Mouse (Mus musculus): ENCODE measurements around the gene Ttc38. TPM values are rescaled to one million over a fixed set of nuclear protein-coding genes. Genes with fewer than 3 reads are reported as not detected.

Ttc38 gene
- polyA plus RNA-seq, 1 experiment from 2014 or later = 3.0 TPM

DNA sequence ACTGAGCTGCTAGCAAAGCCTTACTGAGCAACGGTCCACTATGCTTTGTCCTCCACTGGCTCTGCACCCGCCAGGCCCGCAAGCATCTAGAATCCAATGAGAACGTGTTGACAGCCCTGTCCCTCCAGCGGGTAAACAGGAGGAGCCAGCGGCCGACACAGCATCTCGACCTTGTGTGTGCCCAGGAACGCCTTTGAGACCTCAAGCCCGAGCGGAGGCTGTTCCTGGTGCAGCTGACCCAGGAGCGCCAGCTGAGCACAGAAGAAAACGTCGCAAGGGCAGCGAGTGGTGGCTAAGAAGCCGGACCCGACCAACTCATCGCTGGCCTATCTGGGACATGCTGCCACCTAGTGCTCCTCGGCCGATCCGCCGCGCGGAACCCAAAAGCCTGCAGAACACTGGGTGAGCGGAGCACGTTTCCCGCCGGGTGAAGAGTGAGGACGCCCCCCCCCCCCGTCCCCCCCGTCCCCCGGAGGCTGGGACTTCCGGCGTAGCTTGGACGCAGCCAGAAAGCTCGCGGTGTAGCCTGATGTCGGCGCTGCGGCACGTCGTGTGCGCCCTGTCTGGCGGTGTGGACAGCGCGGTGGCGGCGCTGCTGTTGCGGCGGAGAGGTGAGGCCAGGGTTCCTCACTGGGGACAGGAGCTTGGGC lies 46.9 kb downstream of the Ttc38 start, which contains the start of gene Trmu:
TSS of gene Trmu (plus strand) at position 465 of the 650 bp plus-strand sequence.
- no peaks in the 10 kb centered on the region for H3K9me3 ChIP-seq
- DNase-seq (ENCODE audit: low spot score) = peak; percentile 96
- H3K27me3 ChIP-seq (ENCODE audit: insufficient read depth, poor library complexity, severe bottlenecking) = no peaks in the 10 kb centered on the region
- WGBS = under 1% methylated on average over 50 of the region's 50 CpGs
- peaks cover 27% of the 10 kb centered on the region for H3K4me1 ChIP-seq (replicated peaks)
- H3K36me3 ChIP-seq = peaks cover 55% of the 10 kb centered on the region
- H3K27ac ChIP-seq = peak within 1 kb of the TSS; percentile 92
- H3K4me3 ChIP-seq = peak within 1 kb of the TSS; percentile 80

- peaks cover 55% of the 10 kb centered on the region for H3K36me3 ChIP-seq
- peak overlapping the region; percentile 92 for H3K27ac ChIP-seq
Observed at GRCm38 (mm10) chr15:85879498-85879895, 47.4 kb downstream of the Ttc38 start.

DNA sequence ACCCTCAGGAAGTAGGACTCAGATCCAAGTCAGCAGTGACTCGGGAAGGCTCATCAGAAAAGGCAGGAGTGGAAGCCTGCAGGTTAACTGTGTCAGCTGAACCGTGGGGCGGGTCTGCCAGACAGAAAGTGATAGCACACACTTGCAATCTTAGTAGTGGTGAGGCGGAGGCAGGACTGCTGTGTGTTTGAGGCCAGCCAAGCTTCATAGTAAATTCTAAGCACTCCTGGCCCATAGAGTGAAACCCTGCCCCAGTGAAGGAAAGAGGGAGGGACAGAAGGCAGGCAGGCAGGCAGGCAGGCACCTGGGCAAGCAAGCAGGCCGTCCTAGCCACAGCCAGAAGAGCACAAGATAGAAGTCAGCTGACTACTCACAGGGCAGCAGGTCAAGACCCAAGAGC lies 53.5 kb downstream of the Ttc38 start:
- Histone ChIP-seq H3K36me3 (peaks cover 66% of the 10 kb centered on the region), H3K4me1 (replicated peaks) (peaks cover 1% of the 10 kb centered on the region), H3K27me3 (ENCODE audit: insufficient read depth, poor library complexity, severe bottlenecking) (no peaks in the 10 kb centered on the region), H3K4me3 (no peak overlapping the region), H3K9me3 (no peaks in the 10 kb centered on the region), H3K27ac (no peak overlapping the region)
- WGBS = 92% methylated on average over 5 of the region's 5 CpGs
- no peak for DNase-seq (ENCODE audit: low spot score)

More at GRCm38 (mm10) chr15:85879498-85879895, 47.4 kb downstream of the Ttc38 start:
- Histone ChIP-seq H3K4me3 (peak overlapping the region; percentile 80), H3K9me3 (no peaks in the 10 kb centered on the region), H3K27me3 (ENCODE audit: insufficient read depth, poor library complexity, severe bottlenecking) (no peaks in the 10 kb centered on the region), H3K4me1 (replicated peaks) (peaks cover 27% of the 10 kb centered on the region)
- WGBS = 2% methylated on average over 18 of the region's 18 CpGs
- DNase-seq (ENCODE audit: low spot score) = no peak

- no peak for DNase-seq (ENCODE audit: low spot score)
- peaks cover 81% of the 10 kb centered on the region for H3K36me3 ChIP-seq
- WGBS = 90% methylated on average over 4 of the region's 4 CpGs
- H3K27ac ChIP-seq = no peak overlapping the region
- H3K27me3 ChIP-seq (ENCODE audit: insufficient read depth, poor library complexity, severe bottlenecking) = no peaks in the 10 kb centered on the region
- no peak overlapping the region for H3K4me3 ChIP-seq
- H3K9me3 ChIP-seq = no peaks in the 10 kb centered on the region
- H3K4me1 ChIP-seq (replicated peaks) = 0 out of 2 replicates have a peak, but pooled peaks cover 4% of the 10 kb centered on the region
Observed at GRCm38 (mm10) chr15:85889235-85889634, 57.1 kb downstream of the Ttc38 start.

GRCm38 (mm10) chr15:85891971-85892370 lies 59.9 kb downstream of the Ttc38 start:
- H3K36me3 ChIP-seq = peaks cover 81% of the 10 kb centered on the region

GRCm38 (mm10) chr15:85892498-85893118 lies 60.5 kb downstream of the Ttc38 start:
- 0 out of 2 replicates have a peak, but pooled peaks cover 4% of the 10 kb centered on the region for H3K4me1 ChIP-seq (replicated peaks)
- peaks cover 86% of the 10 kb centered on the region for H3K36me3 ChIP-seq
- no peak overlapping the region for H3K4me3 ChIP-seq
- no peak overlapping the region for H3K27ac ChIP-seq
- no peaks in the 10 kb centered on the region for H3K9me3 ChIP-seq
- no peak for DNase-seq (ENCODE audit: low spot score)
- no peaks in the 10 kb centered on the region for H3K27me3 ChIP-seq (ENCODE audit: insufficient read depth, poor library complexity, severe bottlenecking)
- 74% methylated on average over 13 of the region's 13 CpGs for WGBS

More at GRCm38 (mm10) chr15:85891971-85892370, 59.9 kb downstream of the Ttc38 start:
- H3K4me1 ChIP-seq (replicated peaks) = 0 out of 2 replicates have a peak, but pooled peaks cover 4% of the 10 kb centered on the region
- no peak overlapping the region for H3K4me3 ChIP-seq
- H3K27me3 ChIP-seq (ENCODE audit: insufficient read depth, poor library complexity, severe bottlenecking) = no peaks in the 10 kb centered on the region
- WGBS = 90% methylated on average over 10 of the region's 10 CpGs
- no peak overlapping the region for H3K27ac ChIP-seq
- H3K9me3 ChIP-seq = no peaks in the 10 kb centered on the region
- DNase-seq (ENCODE audit: low spot score) = no peak

GRCm38 (mm10) chr15:85893871-85894270 lies 61.8 kb downstream of the Ttc38 start:
- Histone ChIP-seq H3K9me3 (no peaks in the 10 kb centered on the region), H3K27ac (no peak overlapping the region), H3K4me1 (replicated peaks) (0 out of 2 replicates have a peak, but pooled peaks cover 4% of the 10 kb centered on the region), H3K27me3 (ENCODE audit: insufficient read depth, poor library complexity, severe bottlenecking) (no peaks in the 10 kb centered on the region), H3K4me3 (no peak overlapping the region), H3K36me3 (peaks cover 92% of the 10 kb centered on the region)
- DNase-seq (ENCODE audit: low spot score) = no peak
- 90% methylated on average over 7 of the region's 7 CpGs for WGBS

DNA sequence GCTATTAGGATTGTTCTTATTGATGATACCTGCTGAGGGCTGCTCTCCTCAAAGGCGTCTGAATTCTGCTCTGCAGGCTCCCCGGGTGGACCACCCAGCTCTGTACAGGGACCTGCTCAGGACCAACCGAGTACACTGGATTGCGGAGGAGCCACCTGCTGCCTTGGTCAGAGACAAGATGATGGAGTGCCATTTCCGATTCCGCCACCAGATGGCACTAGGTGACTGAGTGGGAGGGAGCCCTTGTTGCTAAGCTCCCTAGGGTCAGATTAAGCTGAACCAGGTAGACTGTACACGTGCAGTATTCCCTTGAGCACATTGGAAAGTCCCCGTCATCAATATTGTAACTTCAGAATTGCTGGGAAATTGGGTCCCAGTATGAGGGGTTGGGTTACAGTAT lies 64.2 kb downstream of the Ttc38 start:
- H3K27ac ChIP-seq = no peak overlapping the region
- peaks cover 100% of the 10 kb centered on the region for H3K36me3 ChIP-seq
- H3K27me3 ChIP-seq (ENCODE audit: insufficient read depth, poor library complexity, severe bottlenecking) = no peaks in the 10 kb centered on the region
- WGBS = 20% methylated on average over 8 of the region's 8 CpGs
- no peak overlapping the region for H3K4me3 ChIP-seq
- peaks cover 12% of the 10 kb centered on the region; the same call in 1 of the 2 replicates for H3K4me1 ChIP-seq (replicated peaks)
- H3K9me3 ChIP-seq = no peaks in the 10 kb centered on the region
- DNase-seq (ENCODE audit: low spot score) = peak; percentile 83

DNA sequence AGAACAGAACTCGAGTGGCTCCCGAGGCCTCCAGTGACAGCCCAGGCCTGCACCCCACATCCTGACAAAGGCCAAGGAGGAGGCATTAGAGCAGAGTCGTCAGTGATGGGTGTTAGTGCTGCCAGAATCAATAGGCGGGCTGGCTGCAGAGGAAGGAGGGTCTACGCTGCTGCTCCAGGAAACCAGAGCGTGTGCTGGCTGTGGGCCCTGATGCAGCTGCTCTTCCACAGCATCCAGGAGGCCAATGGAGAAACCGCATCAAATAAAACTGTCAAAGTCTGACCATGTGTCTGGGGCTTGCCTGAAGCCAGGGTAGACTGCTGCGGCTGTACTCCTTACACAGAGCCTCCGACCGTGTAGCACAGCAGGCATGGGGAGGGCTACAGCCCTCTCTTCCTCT lies 65.0 kb downstream of the Ttc38 start:
- Histone ChIP-seq H3K4me3 (no peak overlapping the region), H3K27me3 (ENCODE audit: insufficient read depth, poor library complexity, severe bottlenecking) (no peaks in the 10 kb centered on the region), H3K9me3 (no peaks in the 10 kb centered on the region), H3K27ac (no peak overlapping the region), H3K4me1 (replicated peaks) (peaks cover 12% of the 10 kb centered on the region; the same call in 1 of the 2 replicates), H3K36me3 (peaks cover 100% of the 10 kb centered on the region)
- DNase-seq (ENCODE audit: low spot score) = no peak
- WGBS = 87% methylated on average over 10 of the region's 10 CpGs

DNA sequence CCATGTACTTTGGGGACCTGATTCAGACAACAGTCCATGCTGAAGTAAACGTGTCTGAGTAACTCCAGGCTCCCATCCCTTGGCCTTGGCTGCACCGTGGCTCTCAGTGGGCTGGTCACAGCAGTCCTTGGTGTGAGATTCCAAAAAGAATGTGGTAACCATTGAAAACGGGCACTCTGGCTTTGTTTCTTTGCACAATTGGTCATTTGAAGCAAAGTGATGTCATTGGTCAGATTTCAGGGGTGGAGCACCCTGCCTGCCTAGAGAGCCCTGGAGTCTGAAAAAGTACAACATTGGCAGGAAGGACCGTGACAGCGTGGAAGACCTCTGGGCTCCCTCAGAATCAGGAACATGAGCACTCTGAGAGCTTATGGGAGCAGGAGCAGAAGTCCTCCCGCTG lies 67.3 kb downstream of the Ttc38 start:
- H3K9me3 ChIP-seq = no peaks in the 10 kb centered on the region
- H3K4me1 ChIP-seq (replicated peaks) = peaks cover 10% of the 10 kb centered on the region; the same call in 1 of the 2 replicates
- no peaks in the 10 kb centered on the region for H3K27me3 ChIP-seq (ENCODE audit: insufficient read depth, poor library complexity, severe bottlenecking)
- peak overlapping the region; percentile 4; the same call in 1 of the 2 replicates for H3K27ac ChIP-seq
- WGBS = 65% methylated on average over 6 of the region's 6 CpGs
- no peak overlapping the region for H3K4me3 ChIP-seq
- DNase-seq (ENCODE audit: low spot score) = no peak
- H3K36me3 ChIP-seq = peaks cover 100% of the 10 kb centered on the region

- Histone ChIP-seq H3K36me3 (peaks cover 100% of the 10 kb centered on the region), H3K4me3 (no peak overlapping the region), H3K9me3 (no peaks in the 10 kb centered on the region), H3K27ac (no peak overlapping the region), H3K27me3 (ENCODE audit: insufficient read depth, poor library complexity, severe bottlenecking) (no peaks in the 10 kb centered on the region), H3K4me1 (replicated peaks) (peaks cover 13% of the 10 kb centered on the region; the same call in 1 of the 2 replicates)
- WGBS = 95% methylated on average over 8 of the region's 8 CpGs
- DNase-seq (ENCODE audit: low spot score) = no peak
Observed at GRCm38 (mm10) chr15:85900318-85900717, 68.2 kb downstream of the Ttc38 start.

GRCm38 (mm10) chr15:85900801-85901200 lies 68.7 kb downstream of the Ttc38 start:
- Histone ChIP-seq H3K9me3 (no peaks in the 10 kb centered on the region), H3K4me1 (replicated peaks) (peaks cover 13% of the 10 kb centered on the region; the same call in 1 of the 2 replicates), H3K4me3 (no peak overlapping the region), H3K27ac (no peak overlapping the region), H3K27me3 (ENCODE audit: insufficient read depth, poor library complexity, severe bottlenecking) (no peaks in the 10 kb centered on the region), H3K36me3 (peaks cover 100% of the 10 kb centered on the region)
- DNase-seq (ENCODE audit: low spot score) = no peak
- WGBS = 84% methylated on average over 12 of the region's 12 CpGs

DNA sequence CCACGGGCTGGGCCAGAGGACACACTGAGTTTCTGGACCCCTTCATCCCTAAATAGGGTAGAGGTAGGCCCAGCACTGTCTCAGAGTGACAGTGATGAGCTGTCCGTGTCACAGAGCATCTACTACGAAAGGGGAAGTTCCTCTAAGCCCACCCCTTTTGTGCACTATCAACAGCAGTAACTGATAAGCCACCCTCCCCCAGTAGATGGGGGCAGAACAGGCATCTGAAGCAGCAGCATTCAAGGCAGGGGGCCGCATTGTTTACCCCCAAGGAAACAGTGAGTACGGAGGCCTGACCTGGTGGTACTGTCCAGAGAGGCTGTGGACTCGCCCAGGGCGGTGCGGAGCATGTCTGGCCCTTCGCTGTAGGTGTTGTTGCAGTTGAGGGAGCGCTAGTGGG lies 70.4 kb downstream of the Ttc38 start:
- Histone ChIP-seq H3K27ac (0 out of 2 replicates have a peak overlapping the region, but pooled peaks have one; percentile 41), H3K9me3 (no peaks in the 10 kb centered on the region), H3K27me3 (ENCODE audit: insufficient read depth, poor library complexity, severe bottlenecking) (no peaks in the 10 kb centered on the region), H3K4me1 (replicated peaks) (peaks cover 13% of the 10 kb centered on the region; the same call in 1 of the 2 replicates), H3K4me3 (no peak overlapping the region), H3K36me3 (peaks cover 88% of the 10 kb centered on the region)
- no peak for DNase-seq (ENCODE audit: low spot score)
- WGBS = 83% methylated on average over 10 of the region's 10 CpGs
